Mouse (Mus musculus) testis, adult 2 months (tissue): ENCODE results near the gene Cdhr2. TPM values are rescaled to one million over a fixed set of nuclear protein-coding genes. Genes with fewer than 3 reads are reported as not detected.

Experiments used
- H3K27ac ChIP-seq: fragments of 200-500 bp; 2 replicates; pipeline ENCODE4 v1.5.1; 2012; ENCODE audit warnings: low read depth, low read length; ENCODE audit not compliant: control insufficient read depth, insufficient read depth
- H3K27me3 ChIP-seq: fragments of 200-500 bp; 2 replicates; pipeline ENCODE4 v1.6.1; 2012; ENCODE audit warnings: mild to moderate bottlenecking, low read length, moderate library complexity; ENCODE audit not compliant: control insufficient read depth, insufficient read depth
- H3K36me3 ChIP-seq: fragments of 200-500 bp; 2 replicates; pipeline ENCODE4 v1.6.1; 2012; ENCODE audit warnings: mild to moderate bottlenecking, low read length; ENCODE audit not compliant: control insufficient read depth, insufficient read depth
- H3K4me1 ChIP-seq: fragments of 200-500 bp; 2 replicates; pipeline ENCODE4 v1.6.1; 2012; ENCODE audit warnings: low read length; ENCODE audit not compliant: control insufficient read depth, insufficient read depth
- H3K4me3 ChIP-seq: fragments of 200-500 bp; 2 replicates; pipeline ENCODE4 v1.5.1; 2012; ENCODE audit warnings: low read depth, mild to moderate bottlenecking, low read length, moderate library complexity, mixed read lengths; ENCODE audit not compliant: control insufficient read depth
- CTCF ChIP-seq: fragments of 200-500 bp; IDR thresholded peaks from 2 replicates; pipeline ENCODE4 v1.5.1; 2012; ENCODE audit warnings: low read depth, mild to moderate bottlenecking, inconsistent platforms, low read length, moderate library complexity; ENCODE audit not compliant: control insufficient read depth, insufficient read depth, insufficient replicate concordance
- POLR2A ChIP-seq: fragments of 200-500 bp; IDR thresholded peaks from 2 replicates; pipeline ENCODE4 v1.6.1; 2012; ENCODE audit warnings: low read depth, mild to moderate bottlenecking, inconsistent platforms, low read length, moderate library complexity; ENCODE audit not compliant: control insufficient read depth
- polyA plus RNA-seq: library from polyadenylated mRNA; depleted of rRNA; stranded (reverse); fragments of >200 nt; gene quantifications from 2 replicates; pipeline ENCODE4 v1.2.3, GENCODE M21; 2012; rRNA removed

The Cdhr2 gene
- polyA plus RNA-seq, 1 experiment: 1.1 TPM

DNA sequence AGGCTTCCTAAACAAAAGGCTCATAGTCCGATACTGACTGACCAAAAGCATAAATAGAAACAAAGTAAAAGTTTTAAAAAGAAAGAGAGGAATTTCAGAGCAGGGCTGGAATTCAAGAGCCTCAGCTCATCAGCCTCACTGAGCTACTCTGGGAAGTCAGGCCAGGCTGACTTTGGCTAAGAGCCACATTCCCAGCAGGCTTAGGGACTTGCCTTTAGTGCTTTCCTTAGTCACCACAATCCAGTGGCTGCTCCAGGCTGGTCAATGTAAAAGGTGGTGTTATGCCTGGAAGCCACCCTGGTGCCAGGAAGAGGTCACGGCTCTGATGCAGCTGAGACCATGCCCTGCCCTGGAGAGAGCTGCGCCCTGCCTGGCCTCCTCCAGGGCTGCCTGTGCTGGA lies 79.3 kb downstream of the Cdhr2 start:
- TF ChIP-seq POLR2A: no peak
- TF ChIP-seq CTCF: no peak
- Histone ChIP-seq H3K4me3 (no peak overlapping the region), H3K36me3 (no peaks in the 10 kb centered on the region), H3K27ac (no peak overlapping the region), H3K4me1 (0 out of 2 replicates have a peak, but pooled peaks cover 2% of the 10 kb centered on the region), H3K27me3 (no peaks in the 10 kb centered on the region)

- Histone ChIP-seq H3K27me3 (no peaks in the 10 kb centered on the region), H3K27ac (no peak overlapping the region), H3K4me1 (0 out of 2 replicates have a peak, but pooled peaks cover 2% of the 10 kb centered on the region)
Measured at GRCm38 (mm10) chr13:54781086-54781485, 79.8 kb downstream of the Cdhr2 start.

DNA sequence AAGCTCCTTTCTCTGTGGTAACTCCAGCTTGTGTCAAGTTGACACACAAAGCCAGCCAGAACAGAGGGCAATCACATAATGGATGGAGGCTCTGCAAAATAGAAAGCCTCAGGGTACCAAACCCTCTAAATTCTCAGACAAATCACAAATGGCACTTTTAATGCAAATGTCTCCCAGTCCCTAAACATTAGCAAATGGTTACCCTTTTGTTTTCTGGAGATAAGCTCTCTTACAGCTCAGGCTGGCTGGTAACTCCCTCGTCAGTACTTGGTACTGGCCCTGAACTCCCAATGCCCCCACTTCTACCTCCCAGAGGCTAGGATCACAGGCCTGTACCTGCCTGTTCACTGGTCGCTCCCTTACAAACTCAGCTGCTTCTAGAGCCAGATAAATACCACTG lies 82.0 kb downstream of the Cdhr2 start:
- Histone ChIP-seq H3K4me3 (no peak overlapping the region), H3K27ac (no peak overlapping the region), H3K36me3 (no peaks in the 10 kb centered on the region), H3K4me1 (0 out of 2 replicates have a peak, but pooled peaks cover 2% of the 10 kb centered on the region), H3K27me3 (no peaks in the 10 kb centered on the region)
- no peak for TF ChIP-seq CTCF
- TF ChIP-seq POLR2A: no peak

More at GRCm38 (mm10) chr13:54781086-54781485, 79.8 kb downstream of the Cdhr2 start:
- Histone ChIP-seq H3K4me3 (no peak overlapping the region), H3K36me3 (no peaks in the 10 kb centered on the region)
- no peak for TF ChIP-seq POLR2A
- TF ChIP-seq CTCF: no peak

- Histone ChIP-seq H3K27ac (no peak within 1 kb of the TSS), H3K36me3 (no peaks in the 10 kb centered on the region), H3K4me1 (peaks cover 3% of the 10 kb centered on the region; the same call in 1 of the 2 replicates), H3K4me3 (no peak within 1 kb of the TSS), H3K27me3 (no peaks in the 10 kb centered on the region)
- TF ChIP-seq CTCF (no peak), POLR2A (no peak)
Measured at GRCm38 (mm10) chr13:54783698-54784097, 82.4 kb downstream of the Cdhr2 start, which contains the start of gene Eif4e1b. Gene Eif4e1b, plus strand, starts transcription at chr13:54783998.

Other genes with a start within 250 kb of the Cdhr2 start
- 14.0 and 15.7 TPM in 2 replicates for gene Thoc3, start 232.6 kb upstream of the Cdhr2 start, polyA plus RNA-seq
- 22.5 and 23.3 TPM in 2 replicates for gene Simc1, start 197.7 kb upstream of the Cdhr2 start, polyA plus RNA-seq
- gene 4833439L19Rik, start 136.0 kb upstream of the Cdhr2 start, polyA plus RNA-seq: 59.8 and 60.8 TPM in 2 replicates
- 1.8 and 2.3 TPM in 2 replicates for gene Arl10, start 126.4 kb upstream of the Cdhr2 start, polyA plus RNA-seq
- gene Nop16, start 111.4 kb upstream of the Cdhr2 start, polyA plus RNA-seq: 8.2 and 10.7 TPM in 2 replicates
- 87.3 and 112 TPM in 2 replicates for gene Higd2a, start 111.3 kb upstream of the Cdhr2 start, polyA plus RNA-seq
- 12.5 and 12.7 TPM in 2 replicates for gene Cltb, start 90.1 kb upstream of the Cdhr2 start, polyA plus RNA-seq
- 23.6 and 31.8 TPM in 2 replicates for gene Faf2, start 79.7 kb upstream of the Cdhr2 start, polyA plus RNA-seq
- 418 and 439 TPM in 2 replicates for gene Rnf44, start 7.6 kb upstream of the Cdhr2 start, polyA plus RNA-seq
- 0.02 and 0.06 TPM in 2 replicates for gene Gprin1, start 48.4 kb downstream of the Cdhr2 start, polyA plus RNA-seq
- 1.2 and 2.0 TPM in 2 replicates for gene Sncb, start 65.1 kb downstream of the Cdhr2 start, polyA plus RNA-seq
- 0.43 and 0.51 TPM in 2 replicates for gene Eif4e1b, start 82.5 kb downstream of the Cdhr2 start, polyA plus RNA-seq
- 12.4 and 14.3 TPM in 2 replicates for gene Tspan17, start 87.9 kb downstream of the Cdhr2 start, polyA plus RNA-seq
- 1.0 TPM in 2 replicates for gene Unc5a, start 247.9 kb downstream of the Cdhr2 start, polyA plus RNA-seq